Mouse (Mus musculus): ENCODE measurements around the gene Bola1. TPM values are rescaled to one million over a fixed set of nuclear protein-coding genes. Genes with fewer than 3 reads are reported as not detected.
"Not testable (repeated sequence)": the region's sequence is repeated elsewhere in the genome, so short reads cannot be mapped to it uniquely, and the experiment has no call there.

The Bola1 gene
- polyA plus RNA-seq, 1 experiment from 2014 or later = 75.7 TPM

DNA sequence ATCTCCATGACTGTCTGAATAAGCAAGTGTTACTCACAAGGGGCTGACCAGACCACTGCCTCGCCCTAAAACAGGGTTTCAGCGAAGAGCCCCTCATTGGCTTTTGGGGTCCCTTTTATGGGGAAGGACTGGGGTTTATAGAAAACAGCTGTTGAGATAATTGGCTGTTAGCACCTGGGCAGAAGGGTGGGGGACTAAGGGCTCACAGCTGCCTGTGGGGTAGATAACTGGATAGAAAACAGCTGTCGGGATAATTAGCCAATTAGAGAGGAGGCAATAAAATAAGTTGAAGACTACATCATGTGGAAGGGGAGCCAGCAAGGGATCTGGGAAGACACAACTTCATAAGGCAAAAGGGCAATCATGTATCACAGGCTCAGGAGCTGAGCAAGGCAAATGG is 31.4 kb upstream of the Bola1 start:
- WGBS = 69% methylated on average over 3 of the region's 3 CpGs
- H3K27ac ChIP-seq (ENCODE audit: low read depth, low read length) = no peak overlapping the region

DNA sequence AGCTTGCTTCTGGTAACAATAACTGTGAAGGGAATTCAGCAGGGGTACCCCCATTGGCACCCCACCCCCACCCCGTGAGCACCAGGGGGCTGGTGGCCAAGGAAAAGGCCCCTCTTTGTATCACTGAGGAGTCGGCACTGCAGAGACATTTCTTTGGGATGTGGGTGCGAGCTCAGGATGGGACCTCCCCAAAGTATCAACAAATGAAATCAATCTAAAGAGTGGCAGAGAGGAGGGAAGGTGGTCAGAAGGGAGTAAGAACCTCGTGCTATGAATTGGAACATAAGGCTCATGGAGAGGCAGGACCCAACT is 29.5 kb upstream of the Bola1 start:
- Histone ChIP-seq H3K9me3 (ENCODE audit: control insufficient read depth, low read length) (no peaks in the 10 kb centered on the region), H3K27me3 (ENCODE audit: control insufficient read depth, insufficient read depth, low read length) (no peaks in the 10 kb centered on the region; the same call in 1 of the 2 replicates), H3K4me2 (ENCODE audit: low read depth, low read length, severe bottlenecking) (no peak overlapping the region), H3K4me1 (replicated peaks; ENCODE audit: control insufficient read depth, insufficient read depth, low read length) (peaks cover 4% of the 10 kb centered on the region; the same call in 1 of the 2 replicates), H3K4me3 (ENCODE audit: low read depth, low read length) (no peak overlapping the region), H3K36me3 (ENCODE audit: control insufficient read depth, insufficient read depth, low read length) (no peaks in the 10 kb centered on the region), H3K27ac (ENCODE audit: low read depth, low read length) (peak overlapping the region; percentile 31; the same call in 1 of the 2 replicates), H3K9ac (ENCODE audit: low read length) (no peak overlapping the region; the same call in 1 of the 2 replicates)
- ATAC-seq (replicated peaks; ENCODE audit: low FRiP score) = no peak
- no peak for DNase-seq (ENCODE audit: low spot score)
- 61% methylated on average over 4 of the region's 4 CpGs for WGBS

More for the DNA sequence above, 31.4 kb upstream of the Bola1 start:
- no peaks in the 10 kb centered on the region; the same call in 1 of the 2 replicates for H3K4me1 ChIP-seq (replicated peaks; ENCODE audit: control insufficient read depth, insufficient read depth, low read length)
- no peaks in the 10 kb centered on the region; the same call in 1 of the 2 replicates for H3K27me3 ChIP-seq (ENCODE audit: control insufficient read depth, insufficient read depth, low read length)
- no peak overlapping the region for H3K4me2 ChIP-seq (ENCODE audit: low read depth, low read length, severe bottlenecking)
- ATAC-seq (replicated peaks; ENCODE audit: low FRiP score) = no peak
- no peaks in the 10 kb centered on the region for H3K36me3 ChIP-seq (ENCODE audit: control insufficient read depth, insufficient read depth, low read length)
- H3K9me3 ChIP-seq (ENCODE audit: control insufficient read depth, low read length) = no peaks in the 10 kb centered on the region
- H3K9ac ChIP-seq (ENCODE audit: low read length) = no peak overlapping the region
- DNase-seq (ENCODE audit: low spot score) = no peak
- no peak overlapping the region for H3K4me3 ChIP-seq (ENCODE audit: low read depth, low read length)

DNA sequence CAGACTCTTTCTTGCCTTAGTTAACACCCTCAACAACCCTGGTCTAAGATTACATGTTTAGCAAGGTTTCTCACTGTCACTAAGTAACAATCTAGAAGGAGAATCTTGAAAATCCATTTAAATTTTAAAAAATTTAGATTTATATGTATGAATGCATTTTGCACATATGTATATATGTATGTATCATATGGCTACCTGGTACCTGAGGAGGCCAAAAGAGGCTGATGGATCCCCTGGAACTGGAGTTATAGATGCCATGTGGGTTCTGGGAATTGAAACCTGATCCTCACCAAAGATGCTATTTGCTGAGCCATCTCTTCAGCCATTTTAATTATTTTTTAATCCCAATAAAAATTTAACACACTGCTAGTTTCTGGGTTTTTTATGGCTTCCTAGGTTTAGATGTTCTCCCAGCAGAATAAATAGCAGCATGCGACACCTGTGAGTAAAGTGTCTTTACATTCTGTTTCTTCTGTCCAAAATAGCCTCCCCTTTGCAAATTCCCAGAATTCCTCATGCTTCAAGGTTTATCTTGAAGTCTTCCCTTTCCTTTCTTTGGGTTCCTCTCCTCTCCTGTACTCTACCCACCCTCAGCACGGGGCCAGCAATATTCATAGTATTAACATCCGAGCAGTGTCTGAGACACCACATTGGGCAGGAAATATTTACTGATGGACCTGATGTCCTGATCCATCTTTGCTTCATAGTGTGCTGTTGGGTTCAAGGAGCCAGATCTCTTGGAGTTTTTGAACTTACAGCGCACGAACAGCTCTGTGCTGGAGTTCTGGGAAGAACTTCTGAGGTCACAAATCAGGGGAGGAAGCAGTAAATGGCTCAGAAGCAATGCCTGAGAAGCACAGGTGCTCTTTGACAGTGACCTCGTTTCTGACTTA is 28.9 kb upstream of the Bola1 start:
- peak overlapping the region; percentile 53 for H3K4me2 ChIP-seq (ENCODE audit: low read depth, low read length, severe bottlenecking)
- no peaks in the 10 kb centered on the region; the same call in 1 of the 2 replicates for H3K27me3 ChIP-seq (ENCODE audit: control insufficient read depth, insufficient read depth, low read length)
- no peak for ATAC-seq (replicated peaks; ENCODE audit: low FRiP score)
- peak overlapping the region; percentile 44 for H3K4me3 ChIP-seq (ENCODE audit: low read depth, low read length)
- peak overlapping the region; percentile 91 for H3K27ac ChIP-seq (ENCODE audit: low read depth, low read length)
- WGBS = 57% methylated on average over 6 of the region's 6 CpGs
- H3K9ac ChIP-seq (ENCODE audit: low read length) = peak overlapping the region; percentile 24
- H3K36me3 ChIP-seq (ENCODE audit: control insufficient read depth, insufficient read depth, low read length) = no peaks in the 10 kb centered on the region
- no peaks in the 10 kb centered on the region for H3K9me3 ChIP-seq (ENCODE audit: control insufficient read depth, low read length)
- DNase-seq (ENCODE audit: low spot score) = no peak
- peaks cover 4% of the 10 kb centered on the region; the same call in 1 of the 2 replicates for H3K4me1 ChIP-seq (replicated peaks; ENCODE audit: control insufficient read depth, insufficient read depth, low read length)

DNA sequence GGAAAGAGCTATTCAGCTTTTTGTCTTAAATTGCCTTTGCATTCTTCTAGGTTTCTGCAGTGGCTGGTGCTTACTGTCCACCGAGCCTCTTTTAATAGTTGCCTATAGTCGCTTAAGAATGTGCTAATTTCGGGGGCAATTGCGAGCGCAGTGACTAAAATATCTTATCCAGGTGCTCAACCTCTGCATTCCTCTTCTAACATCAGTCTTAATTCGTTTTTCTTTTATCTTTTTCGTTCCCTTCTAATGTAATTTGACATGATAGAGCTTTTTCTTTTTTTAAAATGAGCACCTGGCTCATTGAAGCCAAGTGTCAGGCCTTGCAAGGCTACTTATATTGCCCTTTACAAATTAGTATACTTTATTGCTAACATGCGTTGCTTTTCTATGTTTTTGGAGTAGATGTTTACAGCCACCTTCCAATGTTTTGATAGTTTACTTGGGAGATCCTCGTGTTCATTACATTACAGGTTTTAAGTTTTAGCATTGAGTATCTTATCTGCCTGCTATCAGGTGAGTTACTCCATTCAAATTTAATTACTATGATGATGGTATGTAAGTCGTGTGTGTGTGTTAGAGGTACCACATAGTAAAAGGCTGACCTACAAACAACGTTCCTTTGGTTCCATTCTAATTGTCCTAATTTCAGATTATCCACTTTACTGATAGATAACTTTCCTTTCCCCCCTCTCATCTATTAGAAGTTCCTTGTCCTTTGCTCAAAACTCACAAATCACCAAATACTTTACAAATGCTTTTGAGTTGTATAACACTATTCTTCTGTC is 28.0 kb upstream of the Bola1 start:
- H3K4me3 ChIP-seq (ENCODE audit: low read depth, low read length) = peak overlapping the region; percentile 44
- no peaks in the 10 kb centered on the region for H3K36me3 ChIP-seq (ENCODE audit: control insufficient read depth, insufficient read depth, low read length)
- no peaks in the 10 kb centered on the region; the same call in 1 of the 2 replicates for H3K27me3 ChIP-seq (ENCODE audit: control insufficient read depth, insufficient read depth, low read length)
- H3K27ac ChIP-seq (ENCODE audit: low read depth, low read length) = peak overlapping the region; percentile 91
- H3K4me2 ChIP-seq (ENCODE audit: low read depth, low read length, severe bottlenecking) = peak overlapping the region; percentile 53
- H3K4me1 ChIP-seq (replicated peaks; ENCODE audit: control insufficient read depth, insufficient read depth, low read length) = peaks cover 4% of the 10 kb centered on the region; the same call in 1 of the 2 replicates
- no peaks in the 10 kb centered on the region for H3K9me3 ChIP-seq (ENCODE audit: control insufficient read depth, low read length)
- ATAC-seq (replicated peaks; ENCODE audit: low FRiP score) (no peak), DNase-seq (ENCODE audit: low spot score) (no peak)
- WGBS = 2% methylated on average over 11 of the region's 11 CpGs
- peak overlapping the region; percentile 67 for H3K9ac ChIP-seq (ENCODE audit: low read length)

DNA sequence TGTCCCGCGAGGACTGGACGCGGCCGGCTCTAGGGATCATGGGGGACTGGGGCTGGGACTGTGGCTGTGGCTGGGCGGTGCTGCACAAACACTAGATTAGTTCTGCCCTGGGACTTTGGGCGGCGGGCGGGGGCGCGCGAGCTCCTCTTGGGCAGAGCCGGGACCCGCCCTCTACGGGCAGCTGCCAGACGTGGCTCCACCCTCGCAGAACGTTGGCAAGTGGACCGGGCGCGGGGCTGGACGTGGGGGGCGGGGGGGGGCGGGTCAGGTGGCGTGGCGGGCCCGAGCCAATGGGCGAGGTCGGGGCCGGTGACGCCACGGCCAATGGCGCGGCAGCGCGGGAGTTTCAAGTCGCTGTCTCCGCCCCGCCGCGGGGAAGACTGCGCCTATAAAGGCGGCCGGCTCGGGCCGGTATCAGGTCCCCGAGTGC is 26.9 kb upstream of the Bola1 start, which contains the start of gene Hist2h3c1:
Gene Hist2h3c1 (plus strand): TSS at position 259 of the 430 bp plus-strand sequence.
- peak within 1 kb of the TSS; percentile 44 for H3K4me3 ChIP-seq (ENCODE audit: low read depth, low read length)
- H3K4me2 ChIP-seq (ENCODE audit: low read depth, low read length, severe bottlenecking) = peak within 1 kb of the TSS; percentile 53
- peak within 1 kb of the TSS; percentile 91 for H3K27ac ChIP-seq (ENCODE audit: low read depth, low read length)
- WGBS = 0% methylated on average over 2 of the region's 47 CpGs
- H3K36me3 ChIP-seq (ENCODE audit: control insufficient read depth, insufficient read depth, low read length); H3K4me1 ChIP-seq (replicated peaks; ENCODE audit: control insufficient read depth, insufficient read depth, low read length); DNase-seq (ENCODE audit: low spot score); H3K27me3 ChIP-seq (ENCODE audit: control insufficient read depth, insufficient read depth, low read length); H3K9me3 ChIP-seq (ENCODE audit: control insufficient read depth, low read length): not testable (repeated sequence)
- peak within 1 kb of the TSS; percentile 67 for H3K9ac ChIP-seq (ENCODE audit: low read length)
- peak; percentile 94 for ATAC-seq (replicated peaks; ENCODE audit: low FRiP score)

DNA sequence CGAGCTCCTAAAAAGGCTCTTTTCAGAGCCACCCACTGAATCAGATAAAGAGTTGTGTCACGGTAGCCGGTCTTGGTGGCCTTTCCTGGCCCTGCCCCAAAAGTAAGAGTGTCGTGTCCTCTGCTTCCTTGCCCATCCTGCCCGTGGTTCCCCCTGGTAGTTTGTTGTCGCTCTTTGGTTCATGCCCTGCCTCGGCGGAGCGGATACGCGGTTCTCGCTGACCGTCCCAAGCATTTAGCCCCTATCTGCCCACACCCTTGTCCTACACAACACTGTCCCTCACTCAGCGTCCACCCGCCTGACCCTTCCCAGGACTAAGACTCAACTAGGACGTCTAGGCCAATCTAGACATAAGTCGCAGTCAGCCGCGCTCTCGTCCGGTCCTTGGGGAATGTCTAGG is 26.5 kb upstream of the Bola1 start:
- H3K27me3 ChIP-seq (ENCODE audit: control insufficient read depth, insufficient read depth, low read length); H3K9me3 ChIP-seq (ENCODE audit: control insufficient read depth, low read length); H3K4me1 ChIP-seq (replicated peaks; ENCODE audit: control insufficient read depth, insufficient read depth, low read length); H3K36me3 ChIP-seq (ENCODE audit: control insufficient read depth, insufficient read depth, low read length); DNase-seq (ENCODE audit: low spot score); ATAC-seq (replicated peaks; ENCODE audit: low FRiP score): not testable (repeated sequence)
- Histone ChIP-seq H3K9ac (ENCODE audit: low read length) (peak overlapping the region; percentile 43; the same call in 1 of the 2 replicates), H3K4me2 (ENCODE audit: low read depth, low read length, severe bottlenecking) (0 out of 2 replicates have a peak overlapping the region, but pooled peaks have one; percentile 21), H3K27ac (ENCODE audit: low read depth, low read length) (0 out of 2 replicates have a peak overlapping the region, but pooled peaks have one; percentile 46), H3K4me3 (ENCODE audit: low read depth, low read length) (peak overlapping the region; percentile 21; the same call in 1 of the 2 replicates)
- 0% methylated on average over 10 of the region's 21 CpGs for WGBS

DNA sequence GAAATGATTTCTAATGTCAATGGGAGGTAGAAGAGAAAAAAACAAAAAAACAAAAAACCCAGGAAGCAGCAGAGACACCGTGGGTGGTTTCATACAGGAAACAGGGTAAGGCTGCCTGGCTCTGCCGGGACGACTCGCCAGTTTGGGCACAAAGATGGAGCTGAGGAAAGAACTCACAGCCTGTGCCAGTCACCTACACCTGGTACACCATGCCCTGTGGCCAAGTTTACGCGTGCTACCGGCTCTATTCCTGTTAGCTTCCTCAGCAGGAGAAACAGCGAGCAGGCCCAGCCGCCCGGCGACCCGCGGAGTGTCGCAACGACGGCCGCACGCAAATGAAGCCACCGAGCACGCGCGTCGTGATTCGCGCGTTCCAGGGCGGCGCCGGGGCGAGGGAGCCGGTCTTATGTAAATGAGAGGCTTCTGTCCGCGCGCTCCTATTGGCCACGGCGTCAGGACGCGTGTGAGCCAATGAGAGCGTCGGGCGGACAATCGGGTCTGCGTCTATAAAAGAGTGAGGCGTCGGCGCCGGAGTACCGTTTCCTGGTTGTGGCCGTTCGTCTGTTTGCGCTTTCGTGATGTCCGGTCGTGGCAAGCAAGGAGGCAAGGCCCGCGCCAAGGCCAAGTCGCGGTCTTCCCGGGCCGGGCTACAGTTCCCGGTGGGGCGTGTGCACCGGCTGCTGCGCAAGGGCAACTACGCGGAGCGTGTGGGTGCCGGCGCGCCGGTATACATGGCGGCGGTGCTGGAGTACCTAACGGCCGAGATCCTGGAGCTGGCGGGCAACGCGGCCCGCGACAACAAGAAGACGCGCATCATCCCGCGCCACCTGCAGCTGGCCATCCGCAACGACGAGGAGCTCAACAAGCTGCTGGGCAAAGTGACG is 25.7 kb upstream of the Bola1 start, which contains the start of gene Hist2h2aa1:
Gene Hist2h2aa1 (plus strand): TSS at position 495 of the 884 bp plus-strand sequence.
- DNase-seq (ENCODE audit: low spot score) (peak; percentile 85), ATAC-seq (replicated peaks; ENCODE audit: low FRiP score) (peak; percentile 86)
- peak within 1 kb of the TSS; percentile 63 for H3K4me2 ChIP-seq (ENCODE audit: low read depth, low read length, severe bottlenecking)
- not testable (repeated sequence) for H3K27me3 ChIP-seq (ENCODE audit: control insufficient read depth, insufficient read depth, low read length); H3K36me3 ChIP-seq (ENCODE audit: control insufficient read depth, insufficient read depth, low read length); H3K4me1 ChIP-seq (replicated peaks; ENCODE audit: control insufficient read depth, insufficient read depth, low read length); H3K9me3 ChIP-seq (ENCODE audit: control insufficient read depth, low read length)
- 0% methylated on average over 12 of the region's 88 CpGs for WGBS
- H3K9ac ChIP-seq (ENCODE audit: low read length) = peak within 1 kb of the TSS; percentile 85
- peak within 1 kb of the TSS; percentile 97 for H3K27ac ChIP-seq (ENCODE audit: low read depth, low read length)
- H3K4me3 ChIP-seq (ENCODE audit: low read depth, low read length) = peak within 1 kb of the TSS; percentile 41

Measured in forebrain, embryonic 11.5 days (tissue).